Mouse (Mus musculus) erythroblast, embryonic 14.5 days (primary cell): ENCODE measurements at regions not wholly inside any gene's neighbourhood (a gene's known extent, or its start where the extent isn't known, plus 50 kb on each side); places are given as distances from the start of the nearest gene placed in this dataset.

ENCODE experiments used
- GATA1 ChIP-seq: IDR thresholded peaks from 2 replicates; pipeline ENCODE4 v1.6.1; 2012; ENCODE audit warnings: low read length, inconsistent platforms, mixed read lengths
- TAL1 ChIP-seq: IDR thresholded peaks from 3 replicates; pipeline ENCODE4 v1.6.1; 2012; ENCODE audit warnings: low read length, inconsistent platforms, mixed read lengths

- no peak for TF ChIP-seq TAL1
- TF ChIP-seq GATA1, result no peak
Observed at GRCm38 (mm10) chr12:26057491-26058054, 357.5 kb downstream of the Rnf144a start.
